Mouse (Mus musculus) embryonic fibroblast, embryonic 13.5 days (primary cell): ENCODE results near the gene Mymk. TPM values are rescaled to one million over a fixed set of nuclear protein-coding genes. Genes with fewer than 3 reads are reported as not detected.

ENCODE experiments used
- H3K27ac ChIP-seq: 2 replicates; pipeline ENCODE4 v1.5.1; 2012; ENCODE audit warnings: low read length, control low read depth, inconsistent platforms; ENCODE audit not compliant: insufficient read depth
- H3K4me1 ChIP-seq: 2 replicates; pipeline ENCODE4 v1.6.1; 2011; ENCODE audit warnings: low read length; ENCODE audit not compliant: control insufficient read depth, insufficient read depth
- H3K4me3 ChIP-seq: 2 replicates; pipeline ENCODE4 v1.5.1; 2011; ENCODE audit warnings: mild to moderate bottlenecking, control low read depth, low read length; ENCODE audit not compliant: insufficient read depth
- CTCF ChIP-seq: IDR thresholded peaks from 2 replicates; pipeline ENCODE4 v1.5.1; 2011; ENCODE audit warnings: mild to moderate bottlenecking, control low read depth, low read length, moderate library complexity, borderline replicate concordance; ENCODE audit not compliant: insufficient read depth
- POLR2A ChIP-seq: IDR thresholded peaks from 2 replicates; pipeline ENCODE4 v1.6.1; 2011; ENCODE audit warnings: low read depth, mild to moderate bottlenecking, control low read depth, low read length, moderate library complexity
- polyA plus RNA-seq: library from polyadenylated mRNA; stranded (reverse); fragments of >200 nt; gene quantifications from 2 replicates; pipeline ENCODE4 v1.2.4, GENCODE M21; 2011; ENCODE audit warnings: low read depth; ENCODE audit not compliant: missing spikeins, insufficient read length

The Mymk gene
- polyA plus RNA-seq, 1 experiment: not detected

DNA sequence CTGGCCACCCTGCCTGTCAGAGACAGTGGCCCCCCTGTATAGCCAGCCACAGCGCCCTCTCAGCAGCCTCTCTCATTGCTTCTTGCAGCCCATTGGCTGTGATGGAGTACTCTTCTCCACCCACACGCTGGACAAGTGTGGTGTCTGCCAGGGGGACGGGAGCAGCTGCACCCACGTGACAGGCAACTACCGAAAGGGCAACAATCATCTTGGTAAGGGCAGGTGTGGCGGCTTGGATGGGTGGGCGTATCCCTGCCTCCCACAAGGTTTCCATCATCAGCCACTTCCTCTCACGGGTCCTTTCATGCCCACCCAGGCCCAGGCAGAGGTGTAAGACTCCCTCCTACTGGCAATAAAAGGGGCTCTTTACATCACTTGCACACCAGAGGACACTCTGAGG lies 13.0 kb upstream of the Mymk start:
- Histone ChIP-seq H3K4me3 (no peak overlapping the region), H3K4me1 (no peaks in the 10 kb centered on the region), H3K27ac (no peak overlapping the region)
- TF ChIP-seq CTCF (no peak), POLR2A (no peak)

DNA sequence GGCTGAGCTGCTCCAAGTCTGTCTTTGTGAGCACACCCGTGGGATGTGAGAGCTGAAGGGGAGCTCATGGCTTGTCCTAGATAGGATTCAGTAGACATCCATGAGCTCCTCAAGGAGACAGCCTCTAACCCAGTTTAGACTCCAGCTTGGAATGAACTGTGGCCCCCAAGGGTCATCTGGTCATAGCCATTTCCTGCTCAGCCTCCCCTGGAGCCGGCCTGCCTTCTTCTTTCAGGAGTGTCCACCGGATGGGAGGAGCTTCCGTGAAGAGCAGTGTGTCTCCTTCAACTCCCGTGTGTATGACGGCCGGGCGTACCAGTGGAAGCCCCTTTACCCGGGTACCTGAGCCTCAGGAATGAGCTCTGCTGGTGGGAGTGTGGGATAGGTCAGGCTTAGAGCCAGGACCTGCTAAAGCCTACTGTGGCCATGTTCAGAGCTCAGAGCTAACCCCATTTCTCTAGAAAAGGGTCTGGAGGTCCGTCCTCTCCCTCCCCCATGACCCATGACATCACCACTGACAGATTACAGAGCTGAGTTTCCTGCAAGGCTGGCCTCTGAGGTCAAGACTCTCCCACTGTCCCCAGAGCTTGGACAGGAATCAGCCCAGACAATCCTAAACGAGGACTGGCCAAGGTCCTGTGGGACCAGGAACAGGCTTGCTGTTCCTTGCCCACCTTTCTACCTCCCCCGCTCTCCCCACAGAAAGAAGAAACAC lies 11.9 kb upstream of the Mymk start:
- TF ChIP-seq CTCF (no peak), POLR2A (no peak)
- Histone ChIP-seq H3K4me1 (peaks cover 7% of the 10 kb centered on the region), H3K27ac (no peak overlapping the region), H3K4me3 (no peak overlapping the region)

DNA sequence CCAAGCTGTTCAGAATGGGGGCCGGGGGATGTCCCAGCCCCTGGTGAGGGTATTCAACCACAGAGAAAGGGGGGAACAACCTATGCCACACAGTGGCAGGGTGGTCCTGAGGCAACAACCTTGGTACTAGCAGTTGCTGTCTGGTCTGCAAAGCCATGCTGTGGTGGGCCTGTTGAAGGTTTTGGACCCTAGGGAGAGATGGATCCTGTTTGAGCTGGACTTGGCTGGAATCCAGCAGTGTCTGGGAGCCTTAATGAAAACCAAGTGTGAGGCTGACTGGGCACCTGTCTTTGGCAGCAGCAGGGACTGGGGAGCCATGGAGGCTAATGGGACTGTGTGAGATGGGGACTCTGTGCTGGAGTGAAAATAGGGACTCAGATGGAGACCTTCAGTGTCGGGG lies 7.7 kb upstream of the Mymk start:
- no peak overlapping the region for H3K4me3 ChIP-seq
- H3K4me1 ChIP-seq: peaks cover 7% of the 10 kb centered on the region
- no peak overlapping the region for H3K27ac ChIP-seq
- no peak for TF ChIP-seq POLR2A
- TF ChIP-seq CTCF: no peak

DNA sequence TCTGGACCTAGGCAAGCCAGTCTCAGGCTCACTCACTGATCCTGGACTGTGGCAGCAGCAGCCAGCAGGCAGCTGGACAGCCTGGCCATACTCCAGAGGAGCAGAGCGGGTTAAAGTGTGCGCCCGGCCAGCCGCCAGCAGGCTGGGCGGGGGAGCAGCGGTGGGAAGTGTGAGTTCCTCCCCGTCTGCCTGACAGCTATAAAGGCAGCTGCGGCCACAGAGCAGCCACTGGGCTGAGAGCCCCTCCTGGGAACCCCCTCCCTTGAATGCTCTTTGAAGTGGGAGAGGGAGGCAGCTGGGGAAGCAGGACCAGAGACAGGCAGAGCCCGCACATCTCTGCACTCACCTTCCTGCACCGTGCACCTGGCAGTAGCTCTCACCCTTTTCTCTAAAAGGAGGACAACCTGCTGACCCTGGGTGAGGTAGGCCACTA lies 7.2 kb upstream of the Mymk start, which contains the start of gene Adamtsl2:
Gene Adamtsl2 (plus strand): TSS at position 228 of the 433 bp plus-strand sequence.
- no peak for TF ChIP-seq CTCF
- no peak for TF ChIP-seq POLR2A
- no peak within 1 kb of the TSS for H3K27ac ChIP-seq
- no peak within 1 kb of the TSS for H3K4me3 ChIP-seq
- H3K4me1 ChIP-seq: peaks cover 7% of the 10 kb centered on the region

DNA sequence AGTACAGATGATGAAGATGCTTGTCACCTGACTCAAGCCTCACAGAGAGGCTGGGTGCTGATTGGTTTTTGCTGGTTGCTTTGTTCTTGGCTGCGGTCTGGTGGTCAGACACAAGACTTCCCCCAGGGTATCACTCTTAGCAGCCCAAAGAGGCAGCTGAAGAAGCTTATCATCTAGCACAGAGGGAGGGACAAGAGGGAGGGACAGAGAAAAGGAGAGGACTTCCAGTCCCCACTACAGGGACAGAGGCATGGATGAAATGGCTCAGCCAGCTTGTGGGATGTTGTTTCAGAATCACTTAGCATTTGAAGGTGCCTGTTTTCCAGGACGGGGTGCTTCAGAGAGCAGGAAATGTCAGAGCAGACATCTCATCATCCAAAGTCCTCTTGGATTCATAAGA lies 6.3 kb upstream of the Mymk start:
- H3K4me1 ChIP-seq: peaks cover 7% of the 10 kb centered on the region
- no peak overlapping the region for H3K4me3 ChIP-seq
- no peak overlapping the region for H3K27ac ChIP-seq
- no peak for TF ChIP-seq CTCF
- no peak for TF ChIP-seq POLR2A

DNA sequence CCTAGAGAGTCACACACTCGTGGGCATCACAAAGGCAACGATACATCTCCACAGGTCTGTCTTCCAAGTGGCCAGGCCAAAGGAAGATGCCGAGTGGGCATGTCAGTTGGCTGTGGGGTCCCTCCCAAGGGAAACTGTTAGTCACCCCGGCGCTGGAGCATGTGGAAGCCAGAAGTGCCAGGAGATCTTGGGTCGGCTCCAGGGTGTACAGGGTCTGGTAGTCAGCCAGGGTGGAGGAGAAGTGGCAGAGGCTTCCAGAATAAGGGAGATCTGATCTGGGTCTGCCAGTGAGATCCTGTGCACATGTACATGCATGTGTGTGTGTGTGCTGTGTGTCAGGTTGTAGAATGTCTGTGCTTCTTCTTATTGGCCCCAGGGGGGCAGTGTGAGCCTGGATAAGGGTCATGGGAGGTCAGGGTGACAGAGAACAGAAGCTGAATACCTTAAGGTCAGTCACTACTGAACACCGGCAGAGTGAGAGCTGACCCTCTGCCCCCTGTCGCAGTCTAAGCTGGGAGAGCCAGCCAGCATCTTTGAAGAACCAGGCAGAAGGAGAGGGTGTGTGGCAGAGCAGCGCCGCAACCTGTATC lies 5.8 kb upstream of the Mymk start:
- no peak overlapping the region for H3K27ac ChIP-seq
- H3K4me1 ChIP-seq: peaks cover 7% of the 10 kb centered on the region
- no peak for TF ChIP-seq CTCF
- TF ChIP-seq POLR2A: no peak
- no peak overlapping the region for H3K4me3 ChIP-seq

DNA sequence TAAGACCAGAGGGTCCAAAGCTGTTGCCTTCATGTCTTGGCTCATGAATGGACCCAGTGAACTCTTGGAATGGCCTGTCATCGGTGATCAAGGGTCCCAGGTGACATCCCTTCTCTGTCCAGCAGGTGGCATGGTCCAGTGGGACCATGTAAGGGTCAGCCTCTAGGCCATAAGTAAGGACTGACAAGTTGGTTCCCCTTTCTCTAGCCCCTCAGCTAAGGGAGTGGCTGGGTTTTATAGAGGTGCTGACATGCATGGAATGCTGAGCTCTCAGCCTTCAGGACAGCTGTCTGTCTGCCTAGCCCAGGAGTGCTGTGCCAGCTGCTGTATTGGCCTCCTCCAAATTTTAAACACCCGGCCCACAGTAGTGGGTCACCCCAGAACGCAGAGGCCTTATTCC lies 3.5 kb upstream of the Mymk start:
- Histone ChIP-seq H3K4me3 (no peak overlapping the region), H3K27ac (no peak overlapping the region), H3K4me1 (peaks cover 7% of the 10 kb centered on the region)
- TF ChIP-seq POLR2A (no peak), CTCF (peak; percentile 66; the same call in 1 of the 2 replicates)

DNA sequence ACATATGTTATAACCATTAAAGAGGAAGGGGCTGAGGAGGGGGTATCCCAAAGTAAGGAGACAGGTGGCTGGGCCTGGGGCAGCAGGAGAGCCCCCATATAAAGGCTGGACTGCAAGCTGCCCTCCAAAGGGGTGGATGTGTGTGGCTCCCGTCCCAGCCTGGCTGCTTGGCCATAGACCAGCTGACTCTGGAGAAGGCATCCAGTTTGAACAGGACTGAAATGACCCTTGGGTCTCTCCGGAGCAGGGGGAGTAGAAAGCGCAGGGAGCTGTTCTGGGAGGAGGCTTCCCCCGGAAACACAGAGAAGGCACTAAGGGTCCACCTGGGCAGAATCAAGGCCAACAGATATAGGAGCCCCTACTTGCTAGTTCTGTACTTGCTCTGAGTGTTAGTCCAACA lies 2.8 kb upstream of the Mymk start:
- Histone ChIP-seq H3K27ac (no peak overlapping the region), H3K4me1 (peaks cover 6% of the 10 kb centered on the region), H3K4me3 (no peak overlapping the region)
- TF ChIP-seq CTCF (no peak), POLR2A (no peak)

DNA sequence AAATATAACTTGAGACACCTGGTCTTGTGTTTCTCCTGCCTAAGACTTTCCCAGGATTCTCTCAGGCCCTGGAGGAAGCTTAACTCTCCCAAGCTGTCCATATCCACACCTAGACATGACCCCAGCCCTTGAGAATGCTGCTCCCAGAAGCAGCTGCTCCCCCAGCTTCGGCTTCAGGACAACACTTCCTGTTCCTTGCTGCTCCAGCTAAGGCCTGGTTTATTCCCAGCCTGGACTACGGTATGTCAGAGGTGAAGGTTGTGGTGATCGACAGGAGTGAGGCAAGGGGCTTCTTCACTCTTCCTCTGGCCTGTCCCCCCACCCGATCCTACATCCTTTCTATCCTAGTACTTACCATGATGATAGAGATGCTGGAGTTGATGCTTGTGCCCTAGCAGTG lies 1.4 kb upstream of the Mymk start:
- Histone ChIP-seq H3K27ac (no peak overlapping the region), H3K4me1 (no peaks in the 10 kb centered on the region), H3K4me3 (no peak overlapping the region)
- TF ChIP-seq POLR2A (no peak), CTCF (no peak)

DNA sequence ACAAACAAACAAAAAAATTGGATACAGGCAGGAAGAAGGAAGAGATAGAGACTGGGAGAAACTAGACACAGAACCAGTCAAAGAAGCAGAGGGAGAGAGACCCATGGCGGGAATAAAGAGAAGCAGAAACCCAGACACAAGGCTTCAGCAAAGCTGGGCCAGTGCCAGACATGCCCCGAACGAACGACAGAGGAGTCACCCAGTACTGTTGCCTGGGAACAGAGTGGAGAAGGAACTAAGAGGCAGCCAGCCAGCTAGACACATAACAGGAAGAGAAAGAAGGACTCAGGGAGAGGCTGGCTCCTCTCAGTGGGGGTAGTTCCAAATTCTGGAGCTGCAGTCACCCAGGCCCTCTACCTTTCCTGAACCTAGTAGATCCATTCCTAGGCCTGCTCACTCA lies 842 bp downstream of the Mymk start:
- Histone ChIP-seq H3K4me1 (no peaks in the 10 kb centered on the region), H3K27ac (no peak overlapping the region), H3K4me3 (no peak overlapping the region)
- no peak for TF ChIP-seq CTCF
- no peak for TF ChIP-seq POLR2A
